Mouse (Mus musculus): ENCODE measurements around the gene Ttc7b. TPM values are rescaled to one million over a fixed set of nuclear protein-coding genes. Genes with fewer than 3 reads are reported as not detected.

The Ttc7b gene
- total RNA-seq, 2 experiments from 2014 or later, result 173 to 184 TPM

GRCm38 (mm10) chr12:100535028-100535427 is 14.4 kb upstream of the Ttc7b start:
- Histone ChIP-seq H3K4me3 (no peak overlapping the region), H3K27ac (peak overlapping the region; percentile 80)
- DNase-seq (ENCODE audit: low spot score in 2 of 2), result no peak
- no peak for TF ChIP-seq CTCF (conservative IDR thresholded peaks at IDR 0.05)

GRCm38 (mm10) chr12:100534028-100534427 is 13.4 kb upstream of the Ttc7b start:
- DNase-seq (ENCODE audit: low spot score in 2 of 2), result no peak
- no peak overlapping the region for H3K4me3 ChIP-seq
- H3K27ac ChIP-seq, result peak overlapping the region; percentile 80
- TF ChIP-seq CTCF (conservative IDR thresholded peaks at IDR 0.05), result no peak

- Histone ChIP-seq H3K27ac (peak overlapping the region; percentile 80), H3K4me3 (no peak overlapping the region)
- TF ChIP-seq CTCF (conservative IDR thresholded peaks at IDR 0.05), result no peak
- no peak for DNase-seq (ENCODE audit: low spot score in 2 of 2)
Observed at GRCm38 (mm10) chr12:100533209-100533608, 12.6 kb upstream of the Ttc7b start.

- Histone ChIP-seq H3K27ac (no peak overlapping the region), H3K4me3 (no peak overlapping the region)
- DNase-seq (ENCODE audit: low spot score in 2 of 2), result no peak
- no peak for TF ChIP-seq CTCF (conservative IDR thresholded peaks at IDR 0.05)
Observed at GRCm38 (mm10) chr12:100531740-100532139, 11.1 kb upstream of the Ttc7b start.

- no peak for TF ChIP-seq CTCF (conservative IDR thresholded peaks at IDR 0.05)
- Histone ChIP-seq H3K27ac (no peak overlapping the region), H3K4me3 (no peak overlapping the region)
- DNase-seq (ENCODE audit: low spot score in 2 of 2), result no peak
Observed at GRCm38 (mm10) chr12:100530871-100531270, 10.2 kb upstream of the Ttc7b start.

- TF ChIP-seq CTCF (conservative IDR thresholded peaks at IDR 0.05), result no peak
- no peak for DNase-seq (ENCODE audit: low spot score in 2 of 2)
- H3K27ac ChIP-seq, result peak overlapping the region; percentile 87
- H3K4me3 ChIP-seq, result no peak overlapping the region
Observed at GRCm38 (mm10) chr12:100529651-100530050, 9.0 kb upstream of the Ttc7b start.

- Histone ChIP-seq H3K27ac (peak overlapping the region; percentile 87), H3K4me3 (no peak overlapping the region)
- DNase-seq (ENCODE audit: low spot score in 2 of 2), result no peak
- no peak for TF ChIP-seq CTCF (conservative IDR thresholded peaks at IDR 0.05)
Observed at GRCm38 (mm10) chr12:100529172-100529571, 8.5 kb upstream of the Ttc7b start.

GRCm38 (mm10) chr12:100528246-100528645 is 7.6 kb upstream of the Ttc7b start:
- TF ChIP-seq CTCF (conservative IDR thresholded peaks at IDR 0.05), result no peak
- Histone ChIP-seq H3K4me3 (peak overlapping the region; percentile 46; the same call in 1 of the 2 replicates), H3K27ac (peak overlapping the region; percentile 87)
- no peak for DNase-seq (ENCODE audit: low spot score in 2 of 2)

- TF ChIP-seq CTCF (conservative IDR thresholded peaks at IDR 0.05), result no peak
- Histone ChIP-seq H3K27ac (peak overlapping the region; percentile 87), H3K4me3 (peak overlapping the region; percentile 46)
- peak; percentile 76 to 91 for DNase-seq (ENCODE audit: low spot score in 2 of 2)
Observed at GRCm38 (mm10) chr12:100527753-100528152, 7.1 kb upstream of the Ttc7b start.

GRCm38 (mm10) chr12:100527241-100527640 is 6.6 kb upstream of the Ttc7b start:
- Histone ChIP-seq H3K27ac (peak overlapping the region; percentile 87), H3K4me3 (peak overlapping the region; percentile 46)
- no peak for TF ChIP-seq CTCF (conservative IDR thresholded peaks at IDR 0.05)
- DNase-seq (ENCODE audit: low spot score in 2 of 2), result no peak

GRCm38 (mm10) chr12:100525939-100526338 is 5.3 kb upstream of the Ttc7b start:
- Histone ChIP-seq H3K4me3 (no peak overlapping the region), H3K27ac (no peak overlapping the region)
- no peak for DNase-seq (ENCODE audit: low spot score in 2 of 2)
- TF ChIP-seq CTCF (conservative IDR thresholded peaks at IDR 0.05), result no peak

GRCm38 (mm10) chr12:100520077-100520793 is 391 bp downstream of the Ttc7b start:
- DNase-seq (ENCODE audit: low spot score in 2 of 2), result peak in 1 of 2 experiments; percentile 35
- Histone ChIP-seq H3K4me3 (peak overlapping the region; percentile 80), H3K27ac (peak overlapping the region; percentile 93)
- TF ChIP-seq CTCF (conservative IDR thresholded peaks at IDR 0.05), result no peak

- H3K27ac ChIP-seq, result peak overlapping the region; percentile 93
- peak overlapping the region; percentile 80 for H3K4me3 ChIP-seq
- peak; percentile 27; the same call in 1 of the 2 replicates for TF ChIP-seq CTCF (conservative IDR thresholded peaks at IDR 0.05)
- DNase-seq (ENCODE audit: low spot score in 2 of 2), result no peak
Observed at GRCm38 (mm10) chr12:100519684-100520076, 946 bp downstream of the Ttc7b start.

- Histone ChIP-seq H3K4me3 (no peak overlapping the region), H3K27ac (no peak overlapping the region)
- DNase-seq (ENCODE audit: low spot score in 2 of 2), result no peak
- TF ChIP-seq CTCF (conservative IDR thresholded peaks at IDR 0.05), result no peak; the same call in 1 of the 2 replicates
Observed at GRCm38 (mm10) chr12:100517371-100517770, 3.3 kb downstream of the Ttc7b start.

All from layer of hippocampus, adult 2 months (tissue).